9 mouse cellular contexts compared by ENCODE assay signal in genomic region chr7:63910912-63911311, GRCm38 (mm10). TPM values are rescaled to one million over a fixed set of nuclear protein-coding genes. Genes with fewer than 3 reads are reported as not detected.
A peak's percentile ranks its signal among the peaks of the same experiment; 100 is the strongest.
DNase-seq lines count a peak whose midpoint lies in the region; ATAC-seq and TF ChIP-seq lines count a peak whose summit lies in the region.
"Had no signal": no experiment of that assay in that cellular context is flagged by ENCODE, and none has a peak within 500 bp of the region (broad histone marks: within the 10 kb centered on the region; RNA-seq: fewer than 3 reads in every experiment).

No protein-coding gene starts in this region.

- H3K4me3 ChIP-seq in liver, embryonic 13.5 days (replicated peaks), result no peak overlapping the region
- no peak overlapping the region for H3K4me3 ChIP-seq in small intestine, adult 2 months (ENCODE audit: low read depth, low read length)

- peak; percentile 41 for DNase-seq in adrenal gland, adult 2 months
- no peak for DNase-seq in adrenal gland, adult 18-20 months (ENCODE audit: low spot score in 2 of 2)
- peak; percentile 58 for DNase-seq in thymus, postnatal 14 days
- no peak for DNase-seq in thymus, postnatal 10 days (ENCODE audit: low spot score in 2 of 2)
- DNase-seq in liver, embryonic 13.5 days, result no peak
- no peak for DNase-seq in layer of hippocampus, adult 9-11 months
- DNase-seq in ovary, postnatal 36 days (ENCODE audit: low spot score), result no peak

- H3K4me2 ChIP-seq in liver, embryonic 13.5 days, result no peak overlapping the region

- peaks cover 85% of the 10 kb centered on the region for H3K4me1 ChIP-seq in liver, embryonic 13.5 days (replicated peaks)
- H3K4me1 ChIP-seq in small intestine, adult 2 months (ENCODE audit: control insufficient read depth, insufficient read depth, insufficient read length, low read length), result peaks cover 53% of the 10 kb centered on the region

- H3K36me3 ChIP-seq in liver, embryonic 13.5 days, result no peaks in the 10 kb centered on the region
- H3K36me3 ChIP-seq in small intestine, adult 2 months (ENCODE audit: control insufficient read depth, insufficient read depth, low read length), result no peaks in the 10 kb centered on the region

- no peak for ATAC-seq in liver, embryonic 13.5 days (ENCODE audit: low read depth)

- no peak overlapping the region for H3K9ac ChIP-seq in liver, embryonic 13.5 days

- H3K27ac ChIP-seq in liver, embryonic 13.5 days, result peak overlapping the region; percentile 31
- peak overlapping the region; percentile 94 for H3K27ac ChIP-seq in small intestine, adult 2 months (ENCODE audit: insufficient read depth, low read depth, low read length)

- TF ChIP-seq POLR2A in small intestine, adult 2 months (IDR thresholded peaks at IDR 0.05; ENCODE audit: low read depth, low read length), result no peak

- H3K27me3 ChIP-seq in liver, embryonic 13.5 days, result no peaks in the 10 kb centered on the region
- no peaks in the 10 kb centered on the region for H3K27me3 ChIP-seq in small intestine, adult 2 months (ENCODE audit: control insufficient read depth, insufficient read depth, low read length)

- 24% methylated on average over 4 of the region's 4 CpGs for WGBS in liver, embryonic 13.5 days (ENCODE audit: insufficient replicate concordance)
- WGBS in small intestine, adult 2 months, result 36% methylated on average over 4 of the region's 4 CpGs

- TF ChIP-seq CTCF in small intestine, adult 2 months (IDR thresholded peaks at IDR 0.05; ENCODE audit: extremely low read depth, insufficient read length, insufficient replicate concordance, low read depth, low read length), result peak; percentile 15; the same call in 1 of the 2 replicates

- H3K9me3 ChIP-seq in liver, embryonic 13.5 days (replicated peaks), result no peaks in the 10 kb centered on the region

RNA-seq across cellular contexts. Expression of gene E030018B13Rik, which starts 5.7 kb away (rescaled TPM):
- not detected for total RNA-seq in adrenal gland, adult 2 months (2021)
- not detected in 2 replicates for polyA plus RNA-seq in adrenal gland, adult 2 months (2012; rRNA removed)
- total RNA-seq in adrenal gland, adult 18-20 months (2021), result not detected
- polyA plus RNA-seq in liver, embryonic 13.5 days (2015; fragmentation: Nextera tagmentation; extraction: Ambion mirVana), result not detected in 2 replicates
- polyA plus RNA-seq in small intestine, adult 2 months (2012; rRNA removed), result not detected in 2 replicates
- polyA plus RNA-seq: embryonic facial prominence, embryonic 14.5 days had no signal

RNA-seq across cellular contexts. Expression of gene Klf13, which starts 27.8 kb away (rescaled TPM):
- 10 to 100 TPM; 67.0 to 77.8 TPM for total RNA-seq in adrenal gland, adult 2 months (2021)
- 69.2 and 87.7 TPM in 2 replicates for polyA plus RNA-seq in adrenal gland, adult 2 months (2012; rRNA removed)
- total RNA-seq in adrenal gland, adult 18-20 months (2021), result 10 to 100 TPM; 52.5 to 58.4 TPM
- polyA plus RNA-seq in liver, embryonic 13.5 days (2015; fragmentation: Nextera tagmentation; extraction: Ambion mirVana), result 13.6 and 14.1 TPM in 2 replicates
- polyA plus RNA-seq in small intestine, adult 2 months (2012; rRNA removed), result 22.2 and 55.1 TPM in 2 replicates

Comparison
In these comparisons a context has a peak if more than half of its experiments do, and no peak if none do; other contexts are left out.
1. DNase-seq: peak in adrenal gland, adult 2 months (single experiment) and thymus, postnatal 14 days (single experiment); none in adrenal gland, adult 18-20 months (0 of 2), thymus, postnatal 10 days (0 of 2), liver, embryonic 13.5 days (single experiment), layer of hippocampus, adult 9-11 months (single experiment) and ovary, postnatal 36 days (single experiment).